In the genomic region with DNA sequence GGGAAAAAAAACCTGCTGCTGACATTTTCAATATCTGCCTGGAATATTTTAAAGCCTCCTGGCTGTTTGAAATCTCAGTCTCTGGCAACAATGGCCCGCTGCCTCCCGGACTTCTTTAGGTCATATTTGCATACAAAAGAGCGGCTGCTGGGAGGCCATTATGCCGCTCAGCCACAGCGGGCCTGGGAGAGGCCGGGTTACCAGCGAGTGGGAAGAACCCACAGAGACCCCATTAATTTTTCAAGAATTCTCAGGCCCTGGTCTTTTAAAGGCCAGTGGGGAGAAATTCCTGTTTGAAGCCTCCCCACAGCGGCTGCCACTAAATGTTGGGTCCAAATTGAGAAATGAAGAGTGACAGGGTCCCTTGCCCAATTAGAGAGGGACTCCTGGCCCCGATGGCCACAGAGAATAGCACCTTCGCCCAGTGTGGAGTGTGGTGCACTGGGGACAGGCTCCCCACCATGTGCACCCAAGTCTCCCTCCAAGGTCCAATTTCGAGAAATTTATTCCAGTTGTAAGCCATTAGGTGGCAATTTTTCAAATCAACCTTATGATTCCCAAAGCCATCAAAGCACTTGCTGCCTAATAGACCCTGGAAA, we compare ENCODE assay signal across 9 mouse cellular contexts.
DNase-seq lines count a peak whose midpoint lies in the region; ATAC-seq and TF ChIP-seq lines count a peak whose summit lies in the region.
"Had no signal": no experiment of that assay in that cellular context is flagged by ENCODE, and none has a peak within 500 bp of the region (broad histone marks: within the 10 kb centered on the region; RNA-seq: fewer than 3 reads in every experiment).

No protein-coding gene starts in this region.

- peak; percentile 82 for DNase-seq in ZHBTc4 (ENCODE audit: low read depth, low spot score)
- no peak for DNase-seq in left cerebral cortex, adult 9 months (ENCODE audit: low spot score in 2 of 2)
- no peak for DNase-seq in ovary, postnatal 36 days (ENCODE audit: low spot score)
- DNase-seq in gastrocnemius, postnatal 4 days (ENCODE audit: low spot score in 2 of 2) = no peak

- 0 out of 2 replicates have a peak, but pooled peaks cover 2% of the 10 kb centered on the region for H3K36me3 ChIP-seq in ES-Bruce4 (ENCODE audit: control insufficient read depth, insufficient read depth, low read length, poor library complexity, severe bottlenecking)
- no peaks in the 10 kb centered on the region for H3K36me3 ChIP-seq in forebrain, embryonic 16.5 days (ENCODE audit: control insufficient read depth, insufficient read depth)
- 0 out of 2 replicates have a peak, but pooled peaks cover 2% of the 10 kb centered on the region for H3K36me3 ChIP-seq in midbrain, embryonic 13.5 days

- H3K27ac ChIP-seq in ES-Bruce4 (ENCODE audit: insufficient read depth, low read length) = peak overlapping the region; percentile 82
- H3K27ac ChIP-seq in forebrain, embryonic 16.5 days (ENCODE audit: low read length) = peak overlapping the region; percentile 46; the same call in 1 of the 2 replicates
- peak overlapping the region; percentile 89 for H3K27ac ChIP-seq in midbrain, embryonic 13.5 days

- no peak for TF ChIP-seq CTCF in ES-Bruce4 (IDR thresholded peaks at IDR 0.05; ENCODE audit: low read depth, low read length)

- no peaks in the 10 kb centered on the region for H3K27me3 ChIP-seq in ES-Bruce4 (ENCODE audit: control insufficient read depth, insufficient read depth, low read length, poor library complexity, severe bottlenecking)
- H3K27me3 ChIP-seq in forebrain, embryonic 16.5 days (replicated peaks; ENCODE audit: control insufficient read depth, insufficient read depth, low read length) = no peaks in the 10 kb centered on the region
- H3K27me3 ChIP-seq in midbrain, embryonic 13.5 days = no peaks in the 10 kb centered on the region

- H3K9ac ChIP-seq in ES-Bruce4 (ENCODE audit: low read depth, poor library complexity, severe bottlenecking) = peak overlapping the region; percentile 36; the same call in 1 of the 2 replicates
- H3K9ac ChIP-seq in forebrain, embryonic 16.5 days (replicated peaks; ENCODE audit: low read depth, low read length) = 0 out of 2 replicates have a peak overlapping the region, but pooled peaks have one; percentile 20
- peak overlapping the region; percentile 43; the same call in 1 of the 2 replicates for H3K9ac ChIP-seq in midbrain, embryonic 13.5 days (replicated peaks)

- H3K9me3 ChIP-seq in ES-Bruce4 (replicated peaks; ENCODE audit: control insufficient read depth, insufficient read depth, low read length, poor library complexity, severe bottlenecking) = no peaks in the 10 kb centered on the region
- no peaks in the 10 kb centered on the region for H3K9me3 ChIP-seq in forebrain, embryonic 16.5 days (ENCODE audit: control insufficient read depth, low read length)
- H3K9me3 ChIP-seq in midbrain, embryonic 13.5 days = no peaks in the 10 kb centered on the region

- TF ChIP-seq EP300 in ES-Bruce4 (IDR thresholded peaks at IDR 0.05; ENCODE audit: insufficient read depth, low read depth, low read length) = peak; percentile 69; the same call in 1 of the 2 replicates

- TF ChIP-seq POLR2A in ES-Bruce4 (IDR thresholded peaks at IDR 0.05; ENCODE audit: insufficient read depth, low read length) = no peak

- WGBS in forebrain, embryonic 16.5 days = 10% methylated on average over 11 of the region's 11 CpGs
- WGBS in midbrain, embryonic 13.5 days = 3% methylated on average over 11 of the region's 11 CpGs

- peaks cover 10% of the 10 kb centered on the region for H3K4me1 ChIP-seq in ES-Bruce4 (ENCODE audit: control insufficient read depth, insufficient read depth, low read length)
- peaks cover 30% of the 10 kb centered on the region for H3K4me1 ChIP-seq in forebrain, embryonic 16.5 days (replicated peaks; ENCODE audit: control insufficient read depth, insufficient read depth, low read length)
- H3K4me1 ChIP-seq in midbrain, embryonic 13.5 days (replicated peaks) = peaks cover 81% of the 10 kb centered on the region

- no peak overlapping the region for H3K4me2 ChIP-seq in forebrain, embryonic 16.5 days (ENCODE audit: low read length)
- H3K4me2 ChIP-seq in midbrain, embryonic 13.5 days (replicated peaks) = peak overlapping the region; percentile 22; the same call in 1 of the 2 replicates

- 0 out of 2 replicates have a peak, but pooled peaks have one; percentile 34 for ATAC-seq in forebrain, embryonic 16.5 days
- peak; percentile 74 for ATAC-seq in midbrain, embryonic 13.5 days
- ATAC-seq in megakaryocyte progenitor cell, adult 5-6 weeks (replicated peaks; ENCODE audit: poor library complexity) = no peak
- ATAC-seq: intestine, postnatal 0 days had no signal

- no peak overlapping the region for H3K4me3 ChIP-seq in ES-Bruce4 (ENCODE audit: low read depth, low read length)
- H3K4me3 ChIP-seq in forebrain, embryonic 16.5 days (replicated peaks; ENCODE audit: low read length) = no peak overlapping the region
- H3K4me3 ChIP-seq in midbrain, embryonic 13.5 days (replicated peaks) = no peak overlapping the region
